Mouse (Mus musculus): ENCODE data around the gene a.

a gene

DNA sequence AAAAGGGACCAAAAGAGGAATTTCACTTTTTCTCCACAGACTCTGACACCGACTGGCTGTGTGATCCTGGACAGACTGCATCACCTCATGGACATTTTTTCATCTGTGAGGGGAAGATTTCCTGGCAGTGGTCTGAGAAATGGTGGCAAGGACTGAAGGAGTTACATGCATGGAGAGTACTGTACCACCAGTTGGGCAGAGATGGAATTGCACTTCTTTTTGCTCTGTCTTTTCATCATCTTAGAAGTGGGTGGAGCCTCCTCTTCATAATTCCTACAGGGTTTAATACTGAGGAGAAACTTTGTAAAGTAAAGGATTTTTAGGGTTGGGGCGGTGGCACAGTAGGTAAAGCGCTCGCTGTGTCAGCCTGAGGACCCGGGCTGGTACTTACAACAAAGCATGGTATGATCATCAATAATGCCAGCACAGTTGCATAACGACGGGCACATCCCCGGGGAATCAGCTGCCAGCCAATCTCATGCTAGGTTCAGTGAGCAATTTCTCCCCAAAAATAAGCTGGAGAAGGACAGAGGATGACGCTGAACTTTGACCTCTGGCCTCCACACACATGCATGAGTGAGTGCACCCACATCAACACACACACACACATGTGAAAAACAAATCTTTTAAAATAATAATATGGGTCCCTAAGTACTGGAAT lies 307.6 kb downstream of the a start:
- DNase-seq (ENCODE audit: extremely low spot score) = no peak

DNA sequence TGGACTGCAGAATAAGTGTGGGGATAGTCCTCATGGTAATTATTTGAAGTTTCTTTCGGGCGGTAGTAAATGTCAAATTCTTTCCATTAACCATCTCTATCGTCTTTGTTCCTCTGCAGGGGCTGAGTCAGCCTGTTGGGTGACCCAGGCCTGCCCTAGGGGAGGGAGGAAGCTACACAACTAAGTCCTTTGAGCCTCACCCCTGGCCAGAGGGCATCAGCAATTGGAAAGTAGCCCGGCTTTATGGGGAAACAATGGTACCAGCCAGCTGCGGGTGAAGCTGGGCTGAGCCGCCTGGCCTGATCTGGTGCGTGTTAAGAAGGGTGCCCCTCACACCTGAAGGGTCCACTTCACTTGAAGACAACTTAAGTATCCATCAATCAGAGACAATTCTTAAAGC lies 308.2 kb downstream of the a start:
- no peak for DNase-seq (ENCODE audit: extremely low spot score)

DNA sequence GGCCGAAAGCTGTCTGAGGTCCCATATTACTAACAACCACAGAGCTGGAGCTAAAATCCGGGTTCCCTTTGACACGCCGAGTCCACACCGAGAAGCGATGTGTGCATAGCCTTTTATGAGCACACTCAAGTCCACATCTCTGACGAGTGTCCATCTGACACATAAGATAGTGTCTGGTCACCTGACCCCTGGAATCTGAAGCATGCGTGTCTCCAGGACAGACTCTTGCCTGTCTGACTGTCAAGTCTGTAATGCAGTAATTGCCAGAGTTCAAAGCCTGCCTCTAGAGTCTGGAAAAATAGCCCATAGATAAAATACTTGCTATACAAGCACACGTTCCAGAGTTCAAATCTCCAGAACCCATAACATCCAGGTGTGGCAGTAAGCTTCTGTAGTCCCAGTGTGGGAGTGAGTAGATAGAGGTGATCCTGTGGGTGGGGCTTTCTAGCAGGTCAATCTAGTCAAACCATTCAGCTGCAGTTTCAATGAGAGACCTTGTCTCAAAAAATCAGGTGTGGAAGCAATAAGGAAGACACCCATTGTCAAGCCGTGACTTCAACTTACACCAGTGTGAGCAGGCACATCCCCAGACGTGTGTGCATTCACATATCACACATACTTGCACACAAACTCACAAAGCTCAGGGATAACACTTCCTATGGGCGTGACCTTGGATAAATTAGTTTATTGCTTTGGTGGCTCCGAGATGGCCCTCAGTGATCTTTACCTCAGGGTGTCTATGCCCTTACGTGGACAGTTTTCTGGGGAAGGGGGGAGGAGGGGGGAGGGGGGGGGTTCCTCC lies 309.0 kb downstream of the a start:
- no peak for DNase-seq (ENCODE audit: extremely low spot score)

Measured in embryo, embryonic 9.5 days (tissue).